Mouse (Mus musculus) spleen, embryonic (tissue): ENCODE measurements around the gene Gnmt.

Source experiments
- CTCF ChIA-PET: fragments of 350-600 bp; sonication (Branson Sonifier 250); formaldehyde crosslinking; loops from one replicate; lab custom pipeline; 2022; lab: Charles Lee

Gene Gnmt

GRCm38 (mm10) chr17:46747234-46747633 is 18.3 kb upstream of the Gnmt start:
- CTCF ChIA-PET: interaction anchor here (0.5 kb wide), 1 partner anchor 143 kb away, joined by 5 read pairs; the partner anchor contains the start of gene Tbcc

- CTCF ChIA-PET: no interaction called here
Measured at GRCm38 (mm10) chr17:46745506-46745905, 16.5 kb upstream of the Gnmt start.

- CTCF ChIA-PET: interaction anchor here (1.2 kb wide), 1 partner anchor 10 kb away, joined by 4 read pairs; no protein-coding TSS in a partner anchor
Measured at GRCm38 (mm10) chr17:46742986-46743385, 14.0 kb upstream of the Gnmt start.

- CTCF ChIA-PET: no interaction called here
Measured at GRCm38 (mm10) chr17:46741305-46741704, 12.3 kb upstream of the Gnmt start.

- CTCF ChIA-PET: no interaction called here
Measured at GRCm38 (mm10) chr17:46736160-46736559, 7.2 kb upstream of the Gnmt start.

GRCm38 (mm10) chr17:46735287-46735686 is 6.3 kb upstream of the Gnmt start:
- CTCF ChIA-PET: no interaction called here

GRCm38 (mm10) chr17:46734055-46734454 is 5.1 kb upstream of the Gnmt start:
- CTCF ChIA-PET: no interaction called here

- CTCF ChIA-PET: interaction anchor here (0.7 kb wide), 1 partner anchor 80 kb away, joined by 3 read pairs; no protein-coding TSS in a partner anchor
Measured at GRCm38 (mm10) chr17:46728496-46728895, 472 bp downstream of the Gnmt start.

- CTCF ChIA-PET: interaction anchor here (0.6 kb wide), 1 partner anchor 1211 kb away, joined by 3 read pairs; no protein-coding TSS in a partner anchor
Measured at GRCm38 (mm10) chr17:46728021-46728420, 947 bp downstream of the Gnmt start.

GRCm38 (mm10) chr17:46727271-46727670 is 1.7 kb downstream of the Gnmt start:
- CTCF ChIA-PET: interaction anchor here (0.6 kb wide), 1 partner anchor 1210 kb away, joined by 3 read pairs; no protein-coding TSS in a partner anchor

- CTCF ChIA-PET: no interaction called here
Measured at GRCm38 (mm10) chr17:46725731-46726645, 3.0 kb downstream of the Gnmt start.

- CTCF ChIA-PET: interaction anchor here (0.6 to 0.7 kb wide), 2 partner anchors 112 to 158 kb away, joined by 4 to 8 read pairs; no protein-coding TSS in a partner anchor
Measured at GRCm38 (mm10) chr17:46725273-46725672, 3.7 kb downstream of the Gnmt start.

- CTCF ChIA-PET: interaction anchor here (0.6 to 0.7 kb wide), 2 partner anchors 111 to 158 kb away, joined by 4 to 8 read pairs; no protein-coding TSS in a partner anchor
Measured at GRCm38 (mm10) chr17:46724477-46725084, 4.4 kb downstream of the Gnmt start.

GRCm38 (mm10) chr17:46721077-46721476 is 7.9 kb downstream of the Gnmt start:
- CTCF ChIA-PET: interaction anchor here (0.5 kb wide), 1 partner anchor 172 kb away, joined by 3 read pairs; no protein-coding TSS in a partner anchor

- CTCF ChIA-PET: no interaction called here
Measured at GRCm38 (mm10) chr17:46714756-46715481, 14.0 kb downstream of the Gnmt start.

GRCm38 (mm10) chr17:46713849-46714248 is 15.1 kb downstream of the Gnmt start:
- CTCF ChIA-PET: no interaction called here

GRCm38 (mm10) chr17:46712442-46712841 is 16.5 kb downstream of the Gnmt start:
- CTCF ChIA-PET: no interaction called here

GRCm38 (mm10) chr17:46711612-46712271 is 17.2 kb downstream of the Gnmt start:
- CTCF ChIA-PET: no interaction called here

- CTCF ChIA-PET: no interaction called here
Measured at GRCm38 (mm10) chr17:46710959-46711597, 17.9 kb downstream of the Gnmt start, which contains the start of gene Pex6. Pex6 (plus strand) TSS chr17:46711463.
